Mouse (Mus musculus) heart, embryonic 15.5 days (tissue): ENCODE data around the gene A030014E15Rik. TPM values are rescaled to one million over a fixed set of nuclear protein-coding genes. Genes with fewer than 3 reads are reported as not detected.

Experiments used
- polyA plus RNA-seq: library from polyadenylated mRNA; unstranded; fragments of >200 nt; fragmentation: Nextera tagmentation; extraction: Ambion mirVana; gene quantifications from 2 replicates; pipeline ENCODE4 v1.2.1, GENCODE M21; 2015

The A030014E15Rik gene
- polyA plus RNA-seq, 1 experiment from 2014 or later: not detected

Other genes starting within 250 kb of the A030014E15Rik start
- gene Mff, start 200.0 kb upstream of the A030014E15Rik start, polyA plus RNA-seq: 205 and 234 TPM in 2 replicates
- not detected in 2 replicates for gene Tm4sf20, start 156.5 kb upstream of the A030014E15Rik start, polyA plus RNA-seq
- gene Gm47791, start 153.7 kb upstream of the A030014E15Rik start, polyA plus RNA-seq: not detected in 2 replicates
- 25.4 and 30.8 TPM in 2 replicates for gene Agfg1, start 85.4 kb upstream of the A030014E15Rik start, polyA plus RNA-seq
- gene A030005L19Rik, start 11.6 kb upstream of the A030014E15Rik start, polyA plus RNA-seq: 0.26 TPM in 1 of 2 replicates, not detected in the other
- not detected in 2 replicates for gene Gm6217, start 6.5 kb downstream of the A030014E15Rik start, polyA plus RNA-seq
- not detected in 2 replicates for gene A030003K21Rik, start 18.5 kb downstream of the A030014E15Rik start, polyA plus RNA-seq
- not detected in 2 replicates for gene Gm7544, start 31.1 kb downstream of the A030014E15Rik start, polyA plus RNA-seq
- not detected in 2 replicates for gene Gm47955, start 35.4 kb downstream of the A030014E15Rik start, polyA plus RNA-seq
- gene Gm47959, start 75.6 kb downstream of the A030014E15Rik start, polyA plus RNA-seq: not detected in 2 replicates
- gene Slc19a3, start 113.5 kb downstream of the A030014E15Rik start, polyA plus RNA-seq: 1.7 and 2.0 TPM in 2 replicates
- gene Krtap28-10, start 117.6 kb downstream of the A030014E15Rik start, polyA plus RNA-seq: not detected in 2 replicates
- gene Gm47969, start 120.0 kb downstream of the A030014E15Rik start, polyA plus RNA-seq: not detected in 2 replicates
- gene A030005K14Rik, start 134.5 kb downstream of the A030014E15Rik start, polyA plus RNA-seq: not detected in 2 replicates
- gene Krtap28-13, start 136.0 kb downstream of the A030014E15Rik start, polyA plus RNA-seq: not detected in 2 replicates
- not detected in 2 replicates for gene Ccl20, start 191.8 kb downstream of the A030014E15Rik start, polyA plus RNA-seq
- 0.13 and 0.16 TPM in 2 replicates for gene Daw1, start 234.8 kb downstream of the A030014E15Rik start, polyA plus RNA-seq